Mouse (Mus musculus): ENCODE measurements around the gene Egfem1.

Gene Egfem1

GRCm38 (mm10) chr3:29081952-29082295 lies at the start of gene Egfem1:
Gene Egfem1 (plus strand): TSS chr3:29082023.
- in situ Hi-C loops (cut with MboI, MseI) = no loop called here

- in situ Hi-C loops (cut with MboI, MseI) = no loop called here
Observed at GRCm38 (mm10) chr3:29033107-29033506, 48.7 kb upstream of the Egfem1 start.

DNA sequence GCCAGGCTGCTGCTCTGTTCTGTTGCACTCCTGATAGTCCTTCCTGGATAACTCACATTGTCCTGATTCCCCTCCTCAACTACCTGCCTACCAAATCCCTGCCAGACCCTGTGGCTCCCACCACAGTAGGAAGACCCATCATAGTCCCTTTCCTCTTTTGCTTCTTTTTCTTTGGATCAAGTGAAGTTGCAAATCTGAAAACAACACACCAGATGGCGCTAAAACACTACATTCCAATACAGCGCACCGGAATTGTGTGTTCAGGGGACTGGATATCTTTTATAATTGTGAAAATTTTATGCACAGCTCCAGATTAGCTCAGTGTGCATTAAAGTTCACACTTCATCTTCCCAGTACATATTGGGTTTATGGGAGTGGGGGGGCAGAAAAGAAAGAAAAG lies 45.7 kb upstream of the Egfem1 start:
- in situ Hi-C loops (cut with MboI, MseI) = no loop called here

GRCm38 (mm10) chr3:29036620-29037019 lies 45.2 kb upstream of the Egfem1 start:
- in situ Hi-C loops (cut with MboI, MseI) = no loop called here

DNA sequence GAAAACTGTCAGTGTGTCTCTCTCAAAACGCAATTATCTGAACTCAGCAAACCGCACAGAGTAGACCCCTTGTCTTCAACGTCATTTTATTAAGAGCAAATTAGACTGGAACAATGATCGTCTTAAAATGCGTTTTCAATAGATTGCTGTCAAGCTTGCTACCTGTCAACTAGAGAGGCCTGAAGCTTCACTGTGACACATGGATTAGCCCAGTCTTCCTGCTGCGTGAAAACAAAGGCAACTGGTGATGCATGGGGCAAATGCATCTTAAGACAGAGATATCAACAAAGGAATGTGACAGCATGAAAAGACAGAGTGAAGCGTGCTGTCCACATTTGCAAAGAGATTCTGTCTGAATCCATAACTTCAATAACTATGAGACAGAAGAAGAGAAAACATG lies 41.8 kb upstream of the Egfem1 start:
- in situ Hi-C loops (cut with MboI, MseI) = no loop called here

GRCm38 (mm10) chr3:29046281-29046680 lies 35.5 kb upstream of the Egfem1 start:
- in situ Hi-C loops (cut with MboI, MseI) = no loop called here

GRCm38 (mm10) chr3:29047273-29047932 lies 34.4 kb upstream of the Egfem1 start:
- in situ Hi-C loops (cut with MboI, MseI) = no loop called here

- in situ Hi-C loops (cut with MboI, MseI) = no loop called here
Observed at GRCm38 (mm10) chr3:29063156-29063555, 18.7 kb upstream of the Egfem1 start.

- in situ Hi-C loops (cut with MboI, MseI) = no loop called here
Observed at GRCm38 (mm10) chr3:29068428-29069098, 13.3 kb upstream of the Egfem1 start.

GRCm38 (mm10) chr3:29071315-29071714 lies 10.5 kb upstream of the Egfem1 start:
- in situ Hi-C loops (cut with MboI, MseI) = no loop called here

DNA sequence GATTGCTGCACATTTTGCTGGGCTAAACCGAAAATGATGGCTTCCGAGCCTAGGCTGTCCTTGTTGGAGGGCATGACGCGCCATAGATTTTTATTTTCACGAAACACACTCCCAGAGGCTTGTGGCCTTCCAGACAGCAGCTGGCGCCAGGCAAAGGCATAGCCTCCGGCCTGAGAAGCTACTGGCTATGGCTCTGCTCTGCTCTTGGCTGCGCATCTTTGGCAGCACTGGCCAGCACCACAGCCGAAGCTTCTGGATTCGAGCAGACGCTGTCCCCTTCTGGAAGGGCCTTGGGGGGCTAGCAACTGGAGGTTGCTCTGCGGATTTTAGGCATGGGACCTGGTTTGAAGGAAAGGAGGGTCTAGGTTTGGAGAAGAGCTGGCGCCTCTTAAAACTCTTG lies 306 bp upstream of the Egfem1 start:
- in situ Hi-C loops (cut with MboI, MseI) = no loop called here

GRCm38 (mm10) chr3:29082296-29082995 lies 623 bp downstream of the Egfem1 start:
- in situ Hi-C loops (cut with MboI, MseI) = no loop called here

DNA sequence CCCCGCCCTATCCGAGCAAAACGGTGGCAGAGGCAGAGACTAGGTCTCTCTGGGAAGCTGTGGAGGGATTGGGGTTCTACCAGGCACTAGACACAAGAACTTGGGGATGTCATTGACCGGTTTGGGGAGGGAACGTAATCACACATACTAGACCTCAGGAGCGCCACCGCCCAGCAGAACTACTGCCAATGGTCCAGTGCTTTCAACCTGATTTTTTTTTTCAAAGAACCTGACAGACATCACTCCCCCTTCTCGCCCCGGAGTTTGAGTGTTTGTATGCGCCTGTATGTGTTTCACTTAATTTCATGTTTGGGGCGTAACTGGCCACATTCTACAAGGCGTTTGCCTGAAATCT lies 1.1 kb downstream of the Egfem1 start:
- in situ Hi-C loops (cut with MboI, MseI) = no loop called here

DNA sequence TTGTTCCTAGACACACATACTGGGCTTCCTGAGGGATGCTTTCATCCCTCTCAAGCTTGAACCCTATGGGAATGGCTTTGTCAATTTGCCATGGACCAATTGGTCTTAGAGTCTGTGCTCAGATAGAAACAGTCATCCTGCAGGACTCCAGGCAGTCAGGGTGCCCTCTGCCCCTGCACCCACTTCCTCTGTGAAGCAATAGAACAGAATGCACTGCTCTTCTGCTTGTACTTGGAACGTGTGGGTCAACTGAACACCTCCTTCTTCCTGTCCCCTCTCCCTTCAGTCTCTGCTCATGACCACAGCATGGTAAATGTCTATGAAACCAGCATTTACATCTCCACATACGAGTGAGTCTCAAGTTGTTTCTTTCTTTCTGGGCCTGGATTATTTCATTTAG lies 16.6 kb downstream of the Egfem1 start:
- in situ Hi-C loops (cut with MboI, MseI) = no loop called here

- in situ Hi-C loops (cut with MboI, MseI) = no loop called here
Observed at GRCm38 (mm10) chr3:29106016-29106723, 24.3 kb downstream of the Egfem1 start.

- in situ Hi-C loops (cut with MboI, MseI) = no loop called here
Observed at GRCm38 (mm10) chr3:29107134-29107533, 25.3 kb downstream of the Egfem1 start.

DNA sequence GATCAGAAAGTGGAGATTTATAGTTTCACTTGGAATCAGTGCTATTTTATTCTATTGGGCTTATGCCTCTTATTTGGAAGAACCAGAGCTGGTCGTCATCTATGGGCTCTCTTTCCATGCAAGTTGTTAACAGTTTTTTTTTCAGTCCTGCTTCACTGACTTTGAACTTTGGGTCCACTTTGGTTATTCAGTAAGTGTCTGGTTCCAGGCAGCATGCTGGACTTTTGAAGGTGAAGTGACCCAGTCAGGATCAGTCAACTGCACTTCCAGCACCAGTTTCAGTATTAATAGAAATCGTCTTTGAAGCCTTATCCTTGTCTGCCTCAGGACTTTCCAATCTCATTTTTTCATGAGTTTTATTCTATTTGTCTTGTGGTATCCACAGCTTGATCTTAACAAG lies 28.5 kb downstream of the Egfem1 start:
- in situ Hi-C loops (cut with MboI, MseI) = no loop called here

DNA sequence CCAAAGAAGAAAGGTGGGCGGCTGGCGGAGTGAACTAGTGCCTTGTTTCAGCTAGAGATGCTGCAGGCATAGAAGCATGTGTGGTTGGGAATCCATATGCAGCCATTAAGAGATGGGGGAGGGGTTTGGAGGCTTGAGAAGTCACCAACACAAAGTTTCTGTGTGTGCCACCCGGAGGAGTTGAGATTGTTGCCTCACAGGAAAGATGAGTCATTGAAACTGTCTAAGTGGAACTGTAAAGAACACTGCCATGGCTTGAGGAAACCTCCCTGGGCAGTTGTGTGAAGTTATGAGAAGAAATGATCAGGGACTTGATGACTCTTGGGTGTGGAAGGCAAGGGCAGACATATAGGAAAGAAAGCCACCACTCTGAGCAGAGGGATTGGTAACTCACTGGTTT lies 32.7 kb downstream of the Egfem1 start:
- in situ Hi-C loops (cut with MboI, MseI) = no loop called here

- in situ Hi-C loops (cut with MboI, MseI) = no loop called here
Observed at GRCm38 (mm10) chr3:29117379-29117778, 35.6 kb downstream of the Egfem1 start.

GRCm38 (mm10) chr3:29122556-29122955 lies 40.7 kb downstream of the Egfem1 start:
- in situ Hi-C loops (cut with MboI, MseI) = no loop called here

- in situ Hi-C loops (cut with MboI, MseI) = no loop called here
Observed at GRCm38 (mm10) chr3:29132054-29132931, 50.5 kb downstream of the Egfem1 start.

Measured in T-helper 1 cell (primary cell).